Mouse (Mus musculus): ENCODE data around the gene Eif3k. TPM values are rescaled to one million over a fixed set of nuclear protein-coding genes. Genes with fewer than 3 reads are reported as not detected.

Gene Eif3k
- polyA plus RNA-seq, 1 experiment, result 228 TPM

DNA sequence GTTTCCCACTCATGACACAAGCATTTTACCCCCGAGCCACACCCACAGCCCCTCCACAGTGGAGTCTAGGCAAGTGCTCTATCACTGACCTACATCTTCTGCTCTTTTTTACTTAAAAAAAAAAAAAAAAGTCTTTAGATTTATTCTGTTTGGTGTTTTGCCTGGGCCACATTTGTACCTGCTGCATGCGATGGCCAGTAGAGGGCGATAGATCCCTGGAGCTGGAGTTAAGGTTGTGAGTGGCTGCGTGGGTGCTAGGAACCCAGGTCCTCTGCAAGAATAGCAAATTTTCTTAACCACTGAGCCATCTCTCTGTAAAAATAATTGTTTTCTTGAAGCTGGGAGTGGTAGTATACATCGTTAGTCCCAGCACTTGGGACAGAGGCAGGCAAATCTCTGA, 10.0 kb upstream of the Eif3k start:
- TF ChIP-seq CTCF (IDR thresholded peaks at IDR 0.05; ENCODE audit: low read depth, low read length) (peak; percentile 74), POLR2A (IDR thresholded peaks at IDR 0.05; ENCODE audit: borderline replicate concordance, low read depth, low read length) (no peak)
- Histone ChIP-seq H3K27ac (ENCODE audit: insufficient read depth, low read depth, low read length) (no peak overlapping the region), H3K4me3 (ENCODE audit: insufficient read depth, low read length) (no peak overlapping the region), H3K4me1 (ENCODE audit: control insufficient read depth, insufficient read depth, low read length) (no peaks in the 10 kb centered on the region)

DNA sequence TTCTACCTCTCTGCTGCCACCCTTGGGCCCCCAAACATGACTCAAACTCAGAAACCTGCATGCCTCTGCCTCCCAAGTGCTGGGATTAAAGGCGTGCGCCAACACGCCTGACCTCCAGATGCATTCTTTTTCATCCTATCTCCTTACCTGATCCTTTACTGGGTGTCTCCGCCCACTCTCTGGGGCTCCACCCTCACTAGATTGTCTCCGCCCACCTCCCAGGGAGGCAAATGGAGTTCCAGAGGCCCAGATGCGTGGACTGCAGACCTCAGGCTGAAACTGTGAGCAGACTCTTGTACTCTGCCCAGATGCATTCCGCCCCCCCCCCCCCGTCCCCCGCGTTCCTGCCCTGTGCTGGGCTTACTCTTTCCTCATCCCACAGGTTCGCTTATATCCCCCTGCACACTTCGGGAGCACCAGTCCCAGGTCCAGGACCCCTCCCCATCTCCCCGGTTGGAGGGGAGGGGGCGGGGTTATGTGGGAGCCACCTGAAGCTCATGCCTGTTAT, 9.2 kb upstream of the Eif3k start:
- Histone ChIP-seq H3K4me1 (ENCODE audit: control insufficient read depth, insufficient read depth, low read length) (0 out of 2 replicates have a peak, but pooled peaks cover 1% of the 10 kb centered on the region), H3K4me3 (ENCODE audit: insufficient read depth, low read length) (no peak overlapping the region), H3K27ac (ENCODE audit: insufficient read depth, low read depth, low read length) (no peak overlapping the region)
- TF ChIP-seq POLR2A (IDR thresholded peaks at IDR 0.05; ENCODE audit: borderline replicate concordance, low read depth, low read length) (no peak), CTCF (IDR thresholded peaks at IDR 0.05; ENCODE audit: low read depth, low read length) (no peak)

DNA sequence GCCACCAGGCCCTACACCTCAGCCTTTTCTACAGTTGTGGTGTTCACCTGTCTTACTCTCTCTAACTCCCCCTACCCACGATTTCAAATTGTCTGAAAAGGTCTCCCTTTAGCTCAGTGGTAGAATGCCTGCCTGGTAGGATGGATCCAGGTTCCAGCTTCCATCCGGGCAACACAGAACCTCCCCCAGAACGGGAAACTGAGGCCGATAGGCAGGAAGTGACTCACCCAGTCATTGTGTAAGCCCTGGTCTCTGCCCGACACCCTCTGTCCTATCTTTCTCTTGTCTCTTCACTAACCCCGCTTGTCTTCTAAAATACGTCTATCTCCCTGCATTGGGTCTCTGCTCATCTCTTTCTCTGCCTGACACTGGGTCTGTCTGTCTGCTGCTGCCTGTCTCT, 3.5 kb upstream of the Eif3k start:
- H3K4me3 ChIP-seq (ENCODE audit: insufficient read depth, low read length), result no peak overlapping the region
- peaks cover 17% of the 10 kb centered on the region for H3K4me1 ChIP-seq (ENCODE audit: control insufficient read depth, insufficient read depth, low read length)
- TF ChIP-seq CTCF (IDR thresholded peaks at IDR 0.05; ENCODE audit: low read depth, low read length) (no peak), POLR2A (IDR thresholded peaks at IDR 0.05; ENCODE audit: borderline replicate concordance, low read depth, low read length) (no peak)
- H3K27ac ChIP-seq (ENCODE audit: insufficient read depth, low read depth, low read length), result no peak overlapping the region

DNA sequence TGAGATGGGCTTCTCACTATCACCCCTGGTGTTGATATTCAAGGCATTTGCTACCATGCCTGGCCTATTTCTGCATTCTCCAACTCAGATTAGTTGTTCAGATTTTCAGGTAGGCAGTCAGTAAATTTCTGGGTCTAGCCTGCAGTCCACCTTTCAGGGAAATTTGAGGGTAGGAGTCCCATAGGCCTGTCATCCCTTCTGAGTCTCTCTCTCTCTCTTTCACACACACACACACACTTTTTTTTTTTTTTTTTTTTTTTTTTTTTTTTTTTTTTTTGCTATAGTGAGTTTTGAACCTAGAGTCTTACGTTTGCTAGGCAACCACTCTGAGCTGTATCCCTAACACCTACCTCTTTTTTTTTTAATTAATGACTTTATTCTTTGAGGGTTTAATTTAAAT, 2.8 kb upstream of the Eif3k start:
- peaks cover 17% of the 10 kb centered on the region for H3K4me1 ChIP-seq (ENCODE audit: control insufficient read depth, insufficient read depth, low read length)
- no peak overlapping the region for H3K27ac ChIP-seq (ENCODE audit: insufficient read depth, low read depth, low read length)
- TF ChIP-seq CTCF (IDR thresholded peaks at IDR 0.05; ENCODE audit: low read depth, low read length) (no peak), POLR2A (IDR thresholded peaks at IDR 0.05; ENCODE audit: borderline replicate concordance, low read depth, low read length) (no peak)
- no peak overlapping the region for H3K4me3 ChIP-seq (ENCODE audit: insufficient read depth, low read length)

DNA sequence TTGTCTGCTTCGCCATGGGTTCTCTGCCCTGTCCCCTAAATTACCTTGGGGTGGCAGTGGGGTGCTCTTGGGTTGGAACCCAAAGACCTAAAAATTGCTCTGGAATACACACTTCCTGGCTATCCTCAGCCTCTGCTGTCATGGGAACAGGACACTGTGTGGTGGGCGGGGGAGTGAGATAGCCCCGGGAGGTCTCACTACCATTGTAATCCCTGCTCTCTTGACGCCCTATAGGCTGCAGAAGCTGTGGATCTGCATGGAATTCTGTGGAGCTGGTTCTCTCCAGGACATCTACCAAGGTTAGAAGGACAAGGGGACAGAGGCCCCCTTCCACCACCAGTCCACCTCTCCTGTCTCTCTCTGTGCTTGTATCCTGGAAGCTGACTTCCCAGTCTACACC, 2.2 kb upstream of the Eif3k start:
- Histone ChIP-seq H3K27ac (ENCODE audit: insufficient read depth, low read depth, low read length) (no peak overlapping the region), H3K4me1 (ENCODE audit: control insufficient read depth, insufficient read depth, low read length) (peaks cover 17% of the 10 kb centered on the region), H3K4me3 (ENCODE audit: insufficient read depth, low read length) (no peak overlapping the region)
- TF ChIP-seq CTCF (IDR thresholded peaks at IDR 0.05; ENCODE audit: low read depth, low read length), result no peak
- TF ChIP-seq POLR2A (IDR thresholded peaks at IDR 0.05; ENCODE audit: borderline replicate concordance, low read depth, low read length), result no peak

DNA sequence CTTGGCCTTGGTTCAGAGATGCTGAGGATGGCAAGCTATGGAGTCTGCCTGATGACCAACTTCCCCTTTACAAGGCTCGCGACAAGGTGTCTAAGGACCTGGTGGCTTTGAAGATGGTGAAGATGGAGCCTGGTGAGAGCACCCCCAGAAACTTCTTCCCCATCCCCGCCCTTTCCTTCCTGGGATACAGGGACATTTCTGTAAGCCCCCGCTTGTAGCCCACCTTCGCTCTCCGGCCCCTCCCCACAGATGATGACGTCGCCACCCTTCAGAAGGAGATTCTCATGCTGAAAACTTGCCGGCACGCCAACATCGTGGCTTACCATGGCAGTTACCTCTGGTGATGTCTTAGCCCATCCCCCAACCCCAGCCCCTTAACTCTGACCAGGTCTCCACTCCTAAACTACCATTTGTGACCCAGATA, 1.5 kb upstream of the Eif3k start:
- no peak overlapping the region for H3K27ac ChIP-seq (ENCODE audit: insufficient read depth, low read depth, low read length)
- H3K4me3 ChIP-seq (ENCODE audit: insufficient read depth, low read length), result peak overlapping the region; percentile 81
- H3K4me1 ChIP-seq (ENCODE audit: control insufficient read depth, insufficient read depth, low read length), result peaks cover 17% of the 10 kb centered on the region
- TF ChIP-seq POLR2A (IDR thresholded peaks at IDR 0.05; ENCODE audit: borderline replicate concordance, low read depth, low read length), result no peak

DNA sequence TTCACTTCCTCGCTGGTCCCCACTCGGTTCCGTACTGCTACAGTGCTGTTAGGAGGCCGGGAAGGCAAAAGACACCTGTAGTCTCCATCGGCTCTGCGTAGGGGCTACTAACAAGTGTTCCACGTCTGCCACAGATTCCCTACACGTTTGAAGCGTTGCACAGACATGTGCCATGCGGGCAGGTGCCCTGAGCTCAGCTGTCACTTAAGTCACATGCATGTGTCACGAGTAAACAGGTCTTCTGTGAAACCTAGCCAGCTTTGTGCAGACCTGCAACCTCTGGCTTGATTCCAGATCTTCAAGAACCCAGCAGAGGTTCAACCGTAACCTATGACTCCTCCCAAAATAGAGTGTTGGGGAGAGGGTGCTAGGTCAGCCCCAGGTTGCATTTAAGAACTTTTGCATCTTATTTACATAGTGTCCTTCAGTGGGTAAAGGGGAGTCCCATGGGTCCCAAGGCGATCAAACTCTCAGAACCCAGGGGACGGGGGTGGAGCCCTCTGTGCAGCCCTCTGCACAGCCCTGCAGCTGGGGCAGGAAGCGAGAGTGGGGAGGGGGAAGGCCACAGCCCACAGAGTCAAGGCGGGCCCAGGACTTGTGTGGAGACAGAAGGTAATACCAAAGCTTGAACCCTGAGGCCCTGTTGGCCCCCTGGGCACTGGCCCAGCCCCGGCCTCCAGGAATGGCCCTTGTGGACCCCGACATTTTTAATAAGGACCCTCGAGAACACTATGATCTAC, 780 bp upstream of the Eif3k start:
- peaks cover 17% of the 10 kb centered on the region for H3K4me1 ChIP-seq (ENCODE audit: control insufficient read depth, insufficient read depth, low read length)
- no peak for TF ChIP-seq CTCF (IDR thresholded peaks at IDR 0.05; ENCODE audit: low read depth, low read length)
- peak overlapping the region; percentile 87 for H3K27ac ChIP-seq (ENCODE audit: insufficient read depth, low read depth, low read length)
- H3K4me3 ChIP-seq (ENCODE audit: insufficient read depth, low read length), result peak overlapping the region; percentile 81

DNA sequence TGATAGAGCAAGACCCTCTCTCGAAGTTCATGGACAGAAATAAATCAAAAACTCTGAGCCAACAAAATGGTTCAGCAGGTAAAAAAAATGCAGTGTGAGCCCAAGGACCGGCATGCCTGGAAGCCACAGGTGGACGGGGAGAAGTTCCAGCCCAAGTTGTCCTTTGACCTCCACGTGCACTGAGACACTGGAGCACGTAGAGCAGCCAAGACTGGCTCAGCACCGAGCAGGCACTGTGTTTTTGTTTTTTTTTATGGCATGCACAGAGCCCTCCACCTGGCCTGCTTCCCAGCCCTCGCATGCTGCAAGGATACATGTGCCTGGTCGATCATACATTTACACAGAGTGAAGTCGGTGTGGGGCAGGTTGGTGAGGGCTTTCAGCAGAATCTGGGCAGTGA, 4.1 kb downstream of the Eif3k start:
- peaks cover 4% of the 10 kb centered on the region for H3K4me1 ChIP-seq (ENCODE audit: control insufficient read depth, insufficient read depth, low read length)
- H3K4me3 ChIP-seq (ENCODE audit: insufficient read depth, low read length), result no peak overlapping the region
- H3K27ac ChIP-seq (ENCODE audit: insufficient read depth, low read depth, low read length), result no peak overlapping the region
- TF ChIP-seq POLR2A (IDR thresholded peaks at IDR 0.05; ENCODE audit: borderline replicate concordance, low read depth, low read length) (no peak), CTCF (IDR thresholded peaks at IDR 0.05; ENCODE audit: low read depth, low read length) (no peak)

DNA sequence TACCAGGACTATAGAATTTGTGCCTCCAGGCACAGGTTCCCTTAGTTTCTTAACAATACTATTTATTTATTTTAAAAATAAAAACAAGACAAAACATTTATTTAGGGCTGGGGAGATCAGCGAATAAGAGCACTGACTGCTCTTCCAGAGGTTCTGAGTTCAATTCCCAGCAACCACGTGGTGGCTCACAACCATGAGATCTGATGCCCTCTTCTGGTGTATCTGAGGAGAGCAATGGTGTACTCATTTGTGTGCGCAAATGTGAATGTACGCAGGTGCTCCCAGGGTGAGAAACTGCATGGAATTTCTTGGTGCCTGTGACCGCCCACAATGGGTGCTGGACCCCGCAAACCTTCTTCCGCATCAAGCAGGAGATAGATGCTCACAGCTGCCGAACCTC, 8.6 kb downstream of the Eif3k start:
- Histone ChIP-seq H3K27ac (ENCODE audit: insufficient read depth, low read depth, low read length) (no peak overlapping the region), H3K4me1 (ENCODE audit: control insufficient read depth, insufficient read depth, low read length) (peaks cover 15% of the 10 kb centered on the region), H3K4me3 (ENCODE audit: insufficient read depth, low read length) (no peak overlapping the region)
- no peak for TF ChIP-seq POLR2A (IDR thresholded peaks at IDR 0.05; ENCODE audit: borderline replicate concordance, low read depth, low read length)
- no peak; the same call in 1 of the 2 replicates for TF ChIP-seq CTCF (IDR thresholded peaks at IDR 0.05; ENCODE audit: low read depth, low read length)

DNA sequence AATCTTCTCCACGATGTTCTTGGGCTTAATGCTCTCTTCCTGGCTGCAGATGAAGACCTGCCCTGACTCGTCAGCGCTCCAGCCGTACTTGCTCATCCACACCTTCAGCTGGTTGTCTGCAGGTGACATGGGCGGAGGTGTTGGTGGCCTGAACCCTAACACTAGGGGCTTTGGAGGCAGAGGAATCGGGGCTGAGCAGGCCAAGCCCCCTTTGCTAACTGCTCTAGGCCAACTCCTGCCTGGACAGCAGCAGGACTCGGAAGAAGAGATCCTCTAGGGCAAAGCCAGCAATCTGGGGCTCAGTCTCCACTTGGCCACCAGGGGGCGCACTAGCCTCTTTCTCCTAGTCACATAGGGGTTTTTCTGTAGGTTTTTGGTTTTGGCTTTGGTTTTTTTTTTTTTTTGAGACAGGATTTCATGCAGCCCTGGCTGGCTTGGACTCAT, 9.1 kb downstream of the Eif3k start:
- TF ChIP-seq CTCF (IDR thresholded peaks at IDR 0.05; ENCODE audit: low read depth, low read length) (peak; percentile 96), POLR2A (IDR thresholded peaks at IDR 0.05; ENCODE audit: borderline replicate concordance, low read depth, low read length) (no peak)
- H3K4me3 ChIP-seq (ENCODE audit: insufficient read depth, low read length), result no peak overlapping the region

More for the DNA sequence above, 9.1 kb downstream of the Eif3k start:
- Histone ChIP-seq H3K4me1 (ENCODE audit: control insufficient read depth, insufficient read depth, low read length) (peaks cover 15% of the 10 kb centered on the region), H3K27ac (ENCODE audit: insufficient read depth, low read depth, low read length) (no peak overlapping the region)

Data from bone marrow macrophage, adult 2 months (primary cell).